Mouse (Mus musculus) heart, embryonic 11.5 days (tissue): ENCODE measurements around the gene Tspan15. TPM values are rescaled to one million over a fixed set of nuclear protein-coding genes. Genes with fewer than 3 reads are reported as not detected.

Experiments used
- ATAC-seq: fragments of 200-750 bp; cut with Nextera tagmentation; replicated peaks from 2 replicates; pipeline ENCODE4 v1.8.0; 2017; ENCODE audit warnings: moderate library complexity; ENCODE audit not compliant: insufficient number of reproducible peaks, low FRiP score, low TSS enrichment
- H3K27ac ChIP-seq: fragments of 300-500 bp; sonication (generic); 2 replicates; pipeline ENCODE4 v1.5.1; 2014; ENCODE audit warnings: mild to moderate bottlenecking, low read depth, low read length
- H3K27me3 ChIP-seq: fragments of 300-500 bp; sonication (generic); 2 replicates; pipeline ENCODE4 v1.6.1; 2014; ENCODE audit warnings: mild to moderate bottlenecking, low read length, mixed read lengths; ENCODE audit not compliant: control insufficient read depth, insufficient read depth
- H3K36me3 ChIP-seq: fragments of 300-500 bp; sonication (generic); 2 replicates; pipeline ENCODE4 v1.6.1; 2014; ENCODE audit warnings: mild to moderate bottlenecking, low read length, moderate library complexity, mixed read lengths; ENCODE audit not compliant: control insufficient read depth, insufficient read depth
- H3K4me1 ChIP-seq: fragments of 300-500 bp; sonication (generic); 2 replicates; pipeline ENCODE4 v1.6.1; 2014; ENCODE audit warnings: low read length; ENCODE audit not compliant: control insufficient read depth, insufficient read depth
- H3K4me2 ChIP-seq: fragments of 300-500 bp; sonication (generic); 2 replicates; pipeline ENCODE4 v1.6.1; 2014; ENCODE audit warnings: mild to moderate bottlenecking, moderate library complexity
- H3K4me3 ChIP-seq: fragments of 300-500 bp; sonication (generic); 2 replicates; pipeline ENCODE4 v1.5.1; 2014; ENCODE audit warnings: low read depth, low read length
- H3K9ac ChIP-seq: fragments of 300-500 bp; sonication (generic); 2 replicates; pipeline ENCODE4 v1.6.1; 2014; ENCODE audit warnings: mild to moderate bottlenecking, low read depth, low read length, moderate library complexity
- H3K9me3 ChIP-seq: fragments of 300-500 bp; sonication (generic); replicated peaks from 2 replicates; pipeline ENCODE4 v1.6.1; 2016; ENCODE audit warnings: low read length; ENCODE audit not compliant: control insufficient read depth
- WGBS: fragments of 180-500 bp; shearing (Covaris S2); extraction: QIAGEN DNeasy Blood & Tissue Kit; methylation state at CpG from one replicate; pipeline ENCODE4 v1.1.7; 2014; ENCODE audit not compliant: insufficient replicate concordance; 5-methylcytosine and 5-hydroxymethylcytosine counted together
- polyA plus RNA-seq: library from polyadenylated mRNA; unstranded; fragments of >200 nt; fragmentation: Nextera tagmentation; extraction: Ambion mirVana; gene quantifications from 2 replicates; pipeline ENCODE4 v1.2.1, GENCODE M21; 2014

Gene Tspan15
- polyA plus RNA-seq, 1 experiment from 2014 or later: 5.0 TPM

DNA sequence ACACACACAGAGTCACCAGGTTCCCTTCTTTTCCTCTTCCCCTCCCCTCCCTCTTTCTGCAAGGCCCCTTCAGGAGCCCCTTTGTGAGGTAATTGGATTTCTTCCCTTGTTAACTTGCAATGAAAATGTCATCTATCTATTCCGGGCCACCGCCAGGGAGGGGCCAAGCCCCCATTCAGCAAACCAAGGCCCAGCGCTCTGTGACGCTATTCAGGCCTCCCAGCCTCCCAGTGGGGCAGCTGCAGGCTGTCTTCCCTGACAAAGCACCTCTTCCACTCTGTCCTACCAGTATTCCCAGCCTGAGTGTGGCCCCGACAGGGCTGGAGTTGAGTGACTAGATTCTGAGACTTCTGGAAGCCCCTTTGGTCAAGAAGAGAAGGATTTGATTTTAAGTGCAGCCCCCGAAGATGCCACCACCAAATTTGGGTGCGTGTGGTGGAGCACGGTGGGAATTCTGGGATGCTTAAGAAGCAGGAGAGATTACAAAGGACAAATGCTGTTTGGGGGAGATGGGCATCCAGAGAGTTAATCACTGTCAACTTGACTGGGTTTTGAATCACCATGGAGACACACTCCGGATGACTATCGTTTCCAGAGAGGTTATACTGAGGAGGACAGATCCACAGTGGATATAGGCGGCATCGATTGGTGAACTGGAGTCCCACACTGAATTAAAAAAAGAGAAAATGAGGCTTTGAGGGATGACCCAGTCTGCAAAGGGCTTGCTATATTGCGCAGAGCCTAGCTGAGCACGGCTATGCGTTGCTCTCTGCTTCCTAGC, 56.3 kb downstream of the Tspan15 start:
- Histone ChIP-seq H3K36me3 (no peaks in the 10 kb centered on the region), H3K27ac (no peak overlapping the region), H3K4me1 (no peaks in the 10 kb centered on the region), H3K9ac (no peak overlapping the region), H3K4me2 (no peak overlapping the region), H3K27me3 (no peaks in the 10 kb centered on the region; the same call in 1 of the 2 replicates), H3K4me3 (no peak overlapping the region), H3K9me3 (no peaks in the 10 kb centered on the region)
- WGBS: 55% methylated on average over 15 of the region's 15 CpGs
- ATAC-seq: no peak

DNA sequence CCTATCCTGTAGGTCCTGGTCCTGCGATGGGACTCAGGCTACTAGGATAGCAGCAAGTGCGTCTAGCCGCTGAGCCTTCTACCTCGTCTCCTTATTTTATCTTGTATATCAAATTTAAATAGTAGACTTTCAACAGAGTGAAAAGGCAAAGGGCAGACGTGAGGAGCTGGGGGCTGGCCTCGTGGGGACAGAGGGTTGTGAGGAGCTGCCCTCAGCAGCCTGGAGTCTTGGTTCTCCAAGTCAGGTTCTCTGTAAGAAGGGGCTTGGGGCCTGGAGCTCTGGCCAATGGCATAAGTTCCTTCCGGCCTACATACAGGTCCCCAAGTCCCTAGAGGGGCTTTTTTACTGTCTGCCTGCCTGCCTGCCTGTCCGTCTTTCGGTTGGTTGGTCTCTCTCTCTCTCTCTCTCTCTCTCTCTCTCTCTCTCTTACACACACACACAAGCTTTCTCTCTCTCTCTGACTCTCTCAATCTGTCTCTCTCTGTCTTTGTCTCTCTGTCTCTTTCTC, 57.1 kb downstream of the Tspan15 start:
- Histone ChIP-seq H3K9ac (no peak overlapping the region), H3K4me3 (no peak overlapping the region), H3K4me2 (no peak overlapping the region), H3K4me1 (no peaks in the 10 kb centered on the region), H3K27ac (no peak overlapping the region), H3K9me3 (no peaks in the 10 kb centered on the region), H3K27me3 (no peaks in the 10 kb centered on the region; the same call in 1 of the 2 replicates), H3K36me3 (no peaks in the 10 kb centered on the region)
- WGBS: 27% methylated on average over 9 of the region's 9 CpGs
- ATAC-seq: no peak

DNA sequence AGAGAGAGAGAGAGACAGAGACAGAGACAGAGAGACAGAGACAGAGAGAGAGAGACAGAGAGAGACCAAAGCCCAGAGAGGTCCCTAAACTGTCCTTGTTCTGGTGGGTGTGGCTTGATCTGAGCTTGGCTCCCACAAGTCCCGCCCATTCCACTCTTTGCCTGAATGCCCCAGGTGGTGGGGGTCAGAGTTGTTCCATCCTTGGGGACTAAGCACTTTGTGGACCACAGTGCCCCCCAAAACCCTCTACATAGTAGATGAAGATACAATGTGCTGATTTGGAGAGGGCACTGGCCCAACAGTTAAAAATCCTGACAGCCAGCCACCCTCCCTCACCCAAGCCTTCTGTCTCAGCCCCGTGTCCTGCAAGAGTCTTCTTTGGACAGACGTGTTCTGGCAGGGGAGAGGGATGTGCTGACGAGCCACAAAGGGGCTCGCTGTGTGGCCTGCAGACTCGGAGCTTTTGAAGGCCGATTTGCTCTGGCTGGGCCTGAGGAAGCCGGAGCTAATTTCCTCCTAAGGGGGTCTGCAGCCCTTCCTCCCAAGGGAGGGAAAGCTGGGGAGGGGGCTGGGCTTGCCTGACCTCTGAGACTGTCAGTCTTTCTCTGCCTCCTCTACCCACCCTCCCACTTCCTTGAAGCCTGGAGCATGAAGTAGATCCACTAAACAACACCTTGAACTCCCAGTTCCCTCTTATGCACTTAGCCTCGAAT, 58.1 kb downstream of the Tspan15 start:
- Histone ChIP-seq H3K4me3 (no peak overlapping the region), H3K4me1 (no peaks in the 10 kb centered on the region), H3K27me3 (no peaks in the 10 kb centered on the region; the same call in 1 of the 2 replicates), H3K4me2 (no peak overlapping the region), H3K9ac (no peak overlapping the region), H3K9me3 (no peaks in the 10 kb centered on the region), H3K27ac (no peak overlapping the region), H3K36me3 (no peaks in the 10 kb centered on the region)
- 6% methylated on average over 9 of the region's 9 CpGs for WGBS
- ATAC-seq: no peak

DNA sequence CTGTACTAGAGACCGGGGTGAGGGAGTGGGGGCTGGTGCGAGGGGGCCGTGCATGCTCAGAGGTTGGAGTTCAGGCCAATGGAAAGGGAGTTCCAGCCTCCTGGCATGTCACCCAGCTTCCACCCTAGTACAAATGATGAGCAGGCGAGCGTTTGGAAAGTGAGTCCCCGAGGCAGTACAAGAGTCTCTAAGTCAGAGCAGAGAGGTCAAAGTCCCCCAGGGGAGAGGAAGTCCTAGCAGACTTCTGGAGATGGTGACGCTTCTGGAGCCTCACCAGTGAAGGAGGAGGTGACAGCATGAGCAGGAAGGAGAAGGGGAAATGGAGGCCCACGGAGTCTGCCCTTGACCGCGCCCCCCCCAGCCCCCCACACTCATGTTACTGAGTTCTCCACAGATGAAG, 68.6 kb downstream of the Tspan15 start:
- Histone ChIP-seq H3K4me2 (no peak overlapping the region), H3K4me1 (no peaks in the 10 kb centered on the region), H3K9me3 (no peaks in the 10 kb centered on the region), H3K9ac (no peak overlapping the region), H3K27ac (no peak overlapping the region), H3K27me3 (peaks cover 3% of the 10 kb centered on the region; the same call in 1 of the 2 replicates), H3K36me3 (no peaks in the 10 kb centered on the region), H3K4me3 (no peak overlapping the region)
- ATAC-seq: no peak
- WGBS: 61% methylated on average over 10 of the region's 10 CpGs

DNA sequence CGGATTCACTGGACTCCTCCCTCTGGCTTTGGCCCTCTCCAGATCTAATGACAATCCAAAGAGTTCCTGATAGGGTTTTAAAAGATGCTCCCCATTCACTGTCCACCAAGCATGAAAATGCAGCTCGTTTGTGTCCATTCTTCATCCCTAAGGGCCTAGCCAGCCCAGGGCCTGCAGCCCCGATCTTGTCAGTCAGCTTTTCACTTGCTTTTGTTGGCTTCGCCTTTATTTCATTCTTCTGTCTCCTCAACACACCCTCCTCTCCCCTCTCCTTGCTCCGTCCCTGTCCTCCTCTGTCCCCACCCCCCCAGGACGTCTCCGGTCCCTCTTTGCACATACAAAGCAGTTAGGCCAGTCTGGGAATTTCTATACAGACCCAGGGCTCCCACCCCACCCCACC, 81.1 kb downstream of the Tspan15 start:
- H3K27ac ChIP-seq: no peak overlapping the region
- H3K9ac ChIP-seq: no peak overlapping the region
- no peak overlapping the region for H3K4me3 ChIP-seq
- no peaks in the 10 kb centered on the region for H3K36me3 ChIP-seq
- no peaks in the 10 kb centered on the region for H3K4me1 ChIP-seq
- ATAC-seq: no peak
- no peak overlapping the region for H3K4me2 ChIP-seq
- WGBS: 57% methylated on average over 7 of the region's 7 CpGs
- H3K9me3 ChIP-seq: no peaks in the 10 kb centered on the region
- peaks cover 14% of the 10 kb centered on the region for H3K27me3 ChIP-seq

DNA sequence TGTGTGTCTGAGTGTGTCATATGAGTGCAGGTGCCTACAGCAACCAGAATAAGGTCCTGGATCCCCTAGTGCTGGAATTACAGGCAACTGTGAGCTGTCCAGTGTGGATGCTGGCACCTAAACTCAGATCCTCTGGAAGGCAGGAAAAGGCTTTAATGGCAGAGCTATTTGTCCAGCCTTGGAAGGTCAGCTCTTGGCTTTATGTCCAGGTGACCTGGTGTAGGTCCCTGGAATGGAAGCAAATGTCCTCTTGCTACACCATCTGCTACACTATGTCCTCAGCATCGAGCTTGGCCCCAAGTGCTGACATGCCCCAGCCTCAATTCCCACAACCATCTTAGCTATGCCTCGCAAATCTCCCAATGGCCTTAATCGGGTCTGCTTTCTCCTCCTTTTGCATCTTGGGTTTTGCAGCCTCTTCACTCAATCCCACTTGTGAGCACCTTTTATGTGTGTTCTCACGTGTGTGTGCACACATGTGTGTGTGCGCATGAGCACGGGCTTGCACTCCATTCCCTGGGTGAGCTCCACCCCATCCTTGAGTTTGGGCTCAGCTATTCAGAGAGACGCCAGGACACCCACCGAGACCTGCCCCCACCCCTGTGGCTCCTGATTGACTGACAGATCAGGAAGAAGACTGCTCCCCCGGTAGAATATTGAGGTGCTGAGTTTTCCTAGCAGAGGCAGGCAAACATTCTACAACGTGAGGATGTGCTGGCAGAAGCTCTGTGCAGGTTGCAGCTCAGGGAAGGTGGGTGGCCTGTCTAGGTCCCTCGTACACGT, 83.4 kb downstream of the Tspan15 start:
- Histone ChIP-seq H3K9ac (no peak overlapping the region), H3K27me3 (peaks cover 23% of the 10 kb centered on the region), H3K27ac (no peak overlapping the region), H3K4me3 (no peak overlapping the region), H3K4me1 (no peaks in the 10 kb centered on the region), H3K9me3 (no peaks in the 10 kb centered on the region), H3K36me3 (no peaks in the 10 kb centered on the region), H3K4me2 (no peak overlapping the region)
- 52% methylated on average over 12 of the region's 12 CpGs for WGBS
- no peak for ATAC-seq

DNA sequence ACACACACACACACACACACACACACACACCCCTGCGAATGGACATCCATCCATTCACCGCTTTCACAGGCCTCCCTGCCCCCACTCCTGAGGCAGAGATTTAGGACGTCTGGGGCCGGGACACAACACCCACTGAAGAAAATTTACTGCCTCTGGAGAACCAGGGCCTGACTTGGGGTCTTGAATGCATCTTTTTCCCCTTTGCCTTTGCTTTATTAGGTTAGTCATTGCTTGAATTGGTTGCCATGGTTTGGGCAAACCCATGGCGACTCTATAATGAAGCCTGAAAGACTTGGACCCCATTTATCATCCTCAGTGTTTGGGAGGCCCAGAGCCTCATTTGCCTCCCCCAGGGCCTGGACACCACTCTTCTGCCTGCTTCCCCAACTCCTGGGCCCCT, 85.1 kb downstream of the Tspan15 start:
- H3K27ac ChIP-seq: no peak overlapping the region
- no peaks in the 10 kb centered on the region for H3K4me1 ChIP-seq
- no peaks in the 10 kb centered on the region for H3K9me3 ChIP-seq
- no peak overlapping the region for H3K4me2 ChIP-seq
- H3K9ac ChIP-seq: no peak overlapping the region
- ATAC-seq: no peak
- 70% methylated on average over 5 of the region's 5 CpGs for WGBS
- no peaks in the 10 kb centered on the region for H3K36me3 ChIP-seq
- peaks cover 23% of the 10 kb centered on the region for H3K27me3 ChIP-seq
- no peak overlapping the region for H3K4me3 ChIP-seq

DNA sequence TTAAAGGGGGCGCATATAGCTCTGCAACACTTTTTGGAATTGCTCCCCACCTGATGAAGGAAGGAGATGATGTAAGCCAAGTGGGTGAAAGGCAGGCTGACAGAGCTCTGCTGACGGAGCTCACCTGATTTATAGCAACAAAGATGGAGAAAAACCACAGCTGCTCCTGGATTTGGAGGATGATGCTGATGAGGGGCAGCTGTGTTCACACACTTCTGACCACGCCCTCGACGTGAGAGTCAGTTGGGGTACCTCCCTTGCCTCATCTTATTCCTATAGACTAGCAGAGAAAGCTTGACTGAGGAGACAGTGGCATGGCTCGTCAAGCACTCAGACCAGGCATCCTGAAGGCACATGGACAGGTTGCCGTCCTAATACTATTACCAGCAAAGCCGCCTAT, 87.2 kb downstream of the Tspan15 start, which contains the start of gene Fam241b:
Gene Fam241b, minus strand, starts transcription at position 101 of the 400 bp plus-strand sequence.
- Histone ChIP-seq H3K9ac (no peak within 1 kb of the TSS), H3K27ac (no peak within 1 kb of the TSS), H3K4me3 (no peak within 1 kb of the TSS), H3K4me2 (no peak within 1 kb of the TSS), H3K27me3 (peaks cover 20% of the 10 kb centered on the region), H3K36me3 (no peaks in the 10 kb centered on the region), H3K9me3 (no peaks in the 10 kb centered on the region), H3K4me1 (no peaks in the 10 kb centered on the region)
- WGBS: 45% methylated on average over 8 of the region's 8 CpGs
- ATAC-seq: no peak
